Mouse (Mus musculus) heart, adult 8-10 months (tissue): ENCODE measurements around the gene Prkn. TPM values are rescaled to one million over a fixed set of nuclear protein-coding genes. Genes with fewer than 3 reads are reported as not detected.

ENCODE experiments used
- DNase-seq: peaks from one replicate; pipeline ENCODE4 v3.0.0; 2022; ENCODE audit warnings: low spot score
- total RNA-seq, 4 experiments: library from RNA; stranded (reverse); gene quantifications; 2 replicates each; pipeline ENCODE4 v1.2.4; 2022

Prkn gene
- total RNA-seq, 4 experiments from 2014 or later, result 12.6 to 16.3 (median 15.2) TPM

DNA sequence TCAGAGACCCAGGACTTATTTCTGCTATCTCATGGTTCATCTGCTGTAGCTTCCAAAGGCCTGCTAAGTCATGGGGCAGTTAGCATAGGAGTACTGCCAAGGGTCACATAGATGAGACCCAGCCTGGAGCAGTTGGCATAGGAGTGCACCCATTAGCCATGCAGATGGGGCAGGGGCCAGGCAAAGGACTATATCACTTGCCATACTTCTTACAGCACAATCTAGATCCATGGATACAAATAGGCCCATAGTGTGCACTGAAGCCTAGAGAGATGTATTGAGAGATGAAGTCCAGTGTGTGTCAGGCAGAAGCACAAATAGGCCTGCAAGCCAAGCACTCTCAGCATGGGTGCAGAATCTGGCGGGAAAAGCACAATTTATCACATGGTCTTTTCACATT, 802.1 kb downstream of the Prkn start:
- no peak for DNase-seq

DNA sequence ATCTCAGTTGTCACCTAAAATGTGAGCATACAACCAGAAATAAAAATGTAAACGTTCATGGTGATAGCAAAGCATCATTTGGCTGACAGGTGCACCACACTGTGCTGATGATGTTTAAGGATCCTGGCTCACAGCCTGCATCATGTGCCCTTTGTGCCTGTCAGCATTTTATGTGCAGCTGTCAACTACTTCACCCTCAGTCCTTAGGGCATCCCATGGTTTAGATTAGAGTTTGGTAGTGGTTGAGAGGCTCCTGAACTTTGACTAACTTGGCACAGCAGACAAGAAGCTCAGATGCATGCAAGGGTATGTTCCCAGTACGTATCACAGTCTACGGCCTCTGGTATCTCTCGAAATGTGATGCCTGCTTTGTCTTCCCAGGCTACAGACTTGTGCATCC, 803.8 kb downstream of the Prkn start:
- no peak for DNase-seq

DNA sequence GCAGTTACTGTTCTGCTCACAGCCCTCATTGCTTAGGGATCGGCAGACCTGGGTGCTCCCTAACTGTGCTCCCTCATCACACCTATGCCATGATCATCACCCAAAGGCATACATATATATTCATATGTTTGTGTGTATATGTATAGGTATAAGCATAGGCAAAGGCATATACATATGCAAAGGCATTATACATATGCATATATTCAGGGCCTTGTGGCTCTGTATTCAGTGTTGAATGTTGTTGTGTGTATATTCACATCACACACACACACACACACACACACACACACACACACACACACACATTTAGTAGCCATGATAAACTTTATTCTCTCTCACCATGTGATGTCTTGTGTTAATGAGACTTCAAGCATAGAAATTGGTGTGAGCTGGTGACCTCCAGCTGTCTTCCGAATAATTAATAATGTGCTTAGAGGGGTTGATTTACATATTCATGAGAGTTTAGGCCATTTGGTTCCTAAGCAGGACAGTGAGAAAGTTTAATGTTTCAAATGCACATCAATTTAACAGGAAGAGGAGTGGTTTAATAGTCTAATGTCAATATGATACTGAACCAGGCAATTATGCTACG, 804.8 kb downstream of the Prkn start:
- DNase-seq, result no peak

GRCm38 (mm10) chr17:11656397-11656796, 816.2 kb downstream of the Prkn start:
- no peak for DNase-seq

- DNase-seq, result no peak
Observed at GRCm38 (mm10) chr17:11656878-11657277, 816.7 kb downstream of the Prkn start.

- DNase-seq, result no peak
Observed at GRCm38 (mm10) chr17:11661898-11662297, 821.7 kb downstream of the Prkn start.

GRCm38 (mm10) chr17:11663437-11663836, 823.3 kb downstream of the Prkn start:
- DNase-seq, result no peak

- DNase-seq, result no peak
Observed at GRCm38 (mm10) chr17:11664610-11665345, 824.6 kb downstream of the Prkn start.

DNA sequence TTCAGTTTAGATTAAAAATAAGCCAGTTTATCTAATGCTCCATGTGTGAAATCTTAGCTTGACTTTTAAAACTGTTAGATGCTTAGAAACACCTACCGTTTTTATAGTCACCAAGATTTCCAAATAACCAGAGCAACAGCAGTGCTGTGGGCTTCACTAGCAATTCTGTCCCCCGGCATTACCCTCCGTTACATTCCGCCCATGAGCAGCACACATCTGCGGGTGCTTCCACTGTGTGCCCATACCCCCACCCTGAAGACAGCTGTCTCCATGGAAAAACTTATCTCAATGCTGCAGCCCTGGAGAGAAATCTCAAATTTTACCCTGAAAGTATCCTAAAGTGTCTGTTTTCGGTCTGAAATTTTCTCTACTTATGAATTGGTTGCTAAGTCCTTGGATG, 839.5 kb downstream of the Prkn start:
- no peak for DNase-seq

DNA sequence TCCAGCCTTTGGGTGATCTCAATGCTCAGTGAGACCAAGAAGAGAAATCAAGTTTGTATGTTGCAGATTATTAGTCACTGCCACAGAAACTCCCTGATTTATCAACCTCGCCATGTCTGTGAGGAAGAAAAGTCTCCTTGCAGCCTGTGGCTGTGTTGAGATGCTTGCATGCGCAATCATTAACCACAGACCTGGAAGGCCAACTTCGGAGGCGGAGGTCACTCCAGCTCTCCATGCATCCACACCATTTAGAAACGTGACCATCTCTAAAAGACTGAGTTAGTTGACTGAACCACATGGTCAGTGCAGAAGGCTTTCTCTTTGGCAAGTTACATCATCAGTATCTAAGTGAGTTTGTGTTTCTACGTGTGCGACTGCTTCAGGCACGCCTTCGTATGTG, 840.3 kb downstream of the Prkn start:
- DNase-seq, result no peak

- no peak for DNase-seq
Observed at GRCm38 (mm10) chr17:11681825-11682372, 841.7 kb downstream of the Prkn start.

DNA sequence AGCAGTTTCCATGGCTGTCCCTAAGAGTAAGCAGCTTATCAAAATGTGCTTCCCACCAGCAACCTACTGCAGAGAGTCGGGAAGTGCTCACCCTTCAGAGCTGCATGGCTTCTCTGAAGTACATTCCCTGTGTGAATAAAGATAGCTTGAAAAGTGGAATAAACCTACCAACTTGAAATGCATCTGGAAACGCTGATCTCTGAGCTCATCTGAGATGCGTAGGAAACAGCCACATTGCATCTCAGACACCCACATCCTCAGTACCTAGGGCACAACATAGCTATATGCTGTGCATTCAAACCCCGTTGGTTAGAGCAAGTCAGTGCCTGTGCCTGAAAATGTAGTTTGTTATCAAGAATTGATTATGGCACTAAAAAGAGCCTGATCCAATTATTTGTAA, 864.8 kb downstream of the Prkn start:
- no peak for DNase-seq

DNA sequence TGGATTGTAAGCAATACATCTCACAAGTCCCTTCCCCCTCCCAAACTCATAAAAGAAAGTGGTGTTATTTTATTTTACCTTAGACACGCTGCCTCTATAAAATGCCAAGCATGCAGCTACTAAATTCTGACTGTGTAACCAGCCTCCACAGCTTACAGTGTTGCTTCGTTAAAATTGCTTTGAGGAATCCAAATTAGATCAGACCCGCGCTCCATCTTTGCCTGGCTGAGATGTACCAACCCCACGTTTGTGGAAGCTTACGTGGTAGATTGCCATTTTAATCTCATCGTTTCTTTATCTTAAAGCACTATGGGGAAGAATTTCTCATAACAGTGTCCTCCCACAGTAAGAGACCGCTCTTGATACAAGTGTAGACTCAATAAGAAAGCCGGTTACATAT, 865.6 kb downstream of the Prkn start:
- no peak for DNase-seq

- DNase-seq, result no peak
Observed at GRCm38 (mm10) chr17:11712066-11712465, 871.9 kb downstream of the Prkn start.

- DNase-seq, result no peak
Observed at GRCm38 (mm10) chr17:11719801-11720200, 879.6 kb downstream of the Prkn start.

GRCm38 (mm10) chr17:11721906-11722305, 881.7 kb downstream of the Prkn start:
- DNase-seq, result no peak

DNA sequence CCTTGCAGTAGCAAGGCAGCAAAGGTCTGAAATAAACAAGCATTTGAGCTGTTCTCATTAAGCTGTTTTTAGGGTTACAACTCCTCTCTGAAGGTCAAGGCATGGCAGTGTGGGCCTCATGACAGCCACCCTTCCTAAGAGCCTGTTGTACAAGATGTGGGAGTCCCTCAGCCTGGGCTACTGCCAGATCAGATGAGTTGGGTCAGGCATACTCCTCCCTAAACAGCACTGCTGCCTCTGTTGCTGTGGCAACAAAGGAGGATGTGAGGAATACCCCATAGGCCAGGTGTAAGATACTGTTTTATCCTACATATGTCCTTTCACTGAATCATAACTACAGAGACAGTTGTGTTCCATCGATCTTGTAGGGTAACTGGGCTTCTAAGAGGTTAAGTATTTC, 882.3 kb downstream of the Prkn start:
- no peak for DNase-seq

- DNase-seq, result no peak
Observed at GRCm38 (mm10) chr17:11724135-11724534, 884.0 kb downstream of the Prkn start.

DNA sequence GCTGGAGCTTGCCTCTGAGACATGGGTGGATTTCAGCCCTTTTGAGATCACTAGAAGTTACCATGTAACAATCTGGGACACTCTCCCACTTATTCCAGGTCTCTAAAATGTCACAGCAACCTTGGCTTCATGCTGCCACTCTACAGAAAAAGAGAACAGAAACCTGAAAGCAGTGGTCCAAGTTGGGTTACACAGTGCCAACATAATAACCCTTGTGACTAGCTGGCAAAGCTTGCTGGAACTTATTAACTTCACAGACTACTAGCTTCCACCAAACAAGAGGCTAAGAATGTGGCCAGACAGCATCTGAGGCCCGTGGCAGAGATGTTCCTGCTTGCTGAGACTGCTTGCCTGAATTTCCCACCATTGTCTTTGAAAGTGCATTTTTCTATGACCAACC, 886.9 kb downstream of the Prkn start:
- DNase-seq, result no peak

- no peak for DNase-seq
Observed at GRCm38 (mm10) chr17:11728294-11728693, 888.1 kb downstream of the Prkn start.

GRCm38 (mm10) chr17:11730656-11731594, 890.7 kb downstream of the Prkn start:
- no peak for DNase-seq
